Mouse (Mus musculus) lung, postnatal 4 days (tissue): ENCODE measurements around the gene Zfp658.

ENCODE experiments used
- DNase-seq, 2 experiments: peaks; one replicate each; pipeline ENCODE4 v3.0.0; 2021

Gene Zfp658

DNA sequence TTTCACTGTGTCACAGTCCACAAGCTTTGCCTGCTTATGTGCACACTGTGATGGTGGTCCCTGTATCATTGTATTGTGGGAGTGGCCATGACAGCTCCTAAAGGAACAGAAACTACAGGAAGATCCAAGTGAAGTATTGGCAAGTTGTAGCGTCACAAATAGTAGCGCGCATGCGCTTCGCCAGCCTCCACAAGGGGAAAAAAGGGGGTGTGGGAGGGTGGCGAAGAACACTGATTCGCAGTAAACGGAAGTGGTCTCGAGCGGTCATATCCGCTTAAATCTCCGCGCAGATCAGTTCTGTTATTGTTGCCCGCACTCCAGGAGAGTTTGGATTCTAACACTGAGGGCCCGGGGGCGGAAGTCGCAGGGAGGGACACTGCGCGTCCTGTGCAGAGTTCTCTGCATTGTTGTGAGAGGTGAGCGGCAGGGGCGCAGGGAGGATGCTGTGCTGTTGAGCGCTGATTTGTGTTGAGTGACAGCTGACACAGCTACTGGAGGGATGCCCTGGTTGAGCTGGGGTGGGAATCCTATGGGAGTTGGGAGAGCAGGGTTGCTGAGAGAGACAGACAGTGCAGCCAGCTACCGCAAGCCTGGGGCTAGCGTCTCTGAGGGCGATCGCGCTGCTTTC lies at the start of gene Zfp658:
TSS of gene Zfp658 (plus strand) at position 251 of the 628 bp plus-strand sequence.
- peak; percentile 91 to 92 for DNase-seq

DNA sequence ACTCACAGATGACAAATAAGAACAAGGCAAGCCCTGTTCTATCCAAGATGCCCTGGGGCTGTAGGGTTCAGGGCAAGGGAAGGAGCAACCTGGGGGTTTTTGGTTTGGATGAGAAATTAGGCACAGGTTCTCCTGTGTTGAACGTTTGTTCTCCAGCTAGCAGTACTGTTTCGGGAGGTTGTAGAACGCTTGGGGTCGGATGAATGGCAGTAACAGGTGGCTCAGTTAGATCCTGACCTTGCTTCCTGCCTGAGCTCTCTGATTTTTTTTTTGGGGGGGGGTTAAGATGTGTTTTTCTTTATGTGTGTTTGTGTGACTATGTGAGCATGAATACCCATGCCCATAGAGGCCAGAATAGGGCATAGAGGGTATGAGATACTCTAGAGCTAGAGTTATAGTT lies 49.5 kb upstream of the Zfp658 start:
- no peak for DNase-seq

DNA sequence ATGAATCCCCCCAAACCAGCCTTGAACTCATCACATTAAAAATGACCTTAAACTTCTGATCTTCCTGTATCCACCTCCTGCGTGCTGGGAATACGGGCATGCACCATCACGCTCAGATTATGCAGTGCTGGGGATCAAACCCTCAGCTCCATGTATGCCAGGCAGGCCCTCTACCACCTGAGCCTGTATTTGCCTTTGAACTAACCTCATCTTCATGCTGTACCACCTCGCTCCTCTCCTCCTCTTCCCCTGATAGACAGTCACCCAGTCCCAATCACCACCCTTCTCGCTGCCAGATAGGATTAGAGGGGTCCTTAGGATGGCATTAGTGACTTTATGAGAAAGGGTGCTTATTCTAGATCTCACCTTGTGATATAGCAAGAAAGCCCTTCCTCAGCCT lies 47.0 kb upstream of the Zfp658 start:
- no peak for DNase-seq

DNA sequence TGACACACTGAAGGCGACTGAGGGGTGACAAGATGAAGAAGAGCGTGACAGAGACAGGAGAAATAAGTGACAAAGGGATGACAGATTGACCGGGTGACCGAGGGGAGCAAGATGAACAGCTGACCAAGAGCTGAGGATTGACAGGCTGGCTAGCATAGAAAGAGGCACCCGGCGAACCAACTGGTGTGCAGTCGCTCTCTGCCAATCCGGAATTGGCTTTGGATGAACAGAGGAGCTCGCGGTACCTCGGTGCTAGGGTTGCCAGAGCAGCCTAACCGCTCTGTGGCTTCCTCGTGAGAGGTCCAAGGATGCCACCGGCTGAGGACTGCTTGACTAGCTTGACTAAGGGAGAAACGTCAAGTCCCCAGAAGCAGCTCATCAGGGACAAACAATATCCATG lies 43.7 kb upstream of the Zfp658 start:
- no peak for DNase-seq

DNA sequence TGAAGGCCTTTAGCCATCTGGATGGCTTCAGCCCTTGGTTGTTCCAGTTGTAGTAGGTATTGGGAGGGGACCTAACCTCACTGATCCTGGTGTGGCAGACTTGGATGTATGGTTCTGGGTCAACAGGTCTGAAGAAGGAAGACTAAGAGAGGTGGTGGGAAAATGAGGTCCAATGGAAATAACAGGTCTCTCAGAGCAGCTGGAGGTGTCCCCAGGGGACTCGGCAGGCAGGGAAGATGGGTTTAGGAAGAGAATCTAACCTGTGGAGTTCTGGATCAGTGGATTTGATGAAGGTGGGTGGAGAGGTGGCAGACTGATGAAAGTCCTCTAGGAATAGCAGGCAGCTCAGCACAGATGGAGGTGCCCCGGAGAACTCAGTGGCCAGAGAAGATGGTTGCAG lies 39.3 kb upstream of the Zfp658 start:
- DNase-seq = no peak

DNA sequence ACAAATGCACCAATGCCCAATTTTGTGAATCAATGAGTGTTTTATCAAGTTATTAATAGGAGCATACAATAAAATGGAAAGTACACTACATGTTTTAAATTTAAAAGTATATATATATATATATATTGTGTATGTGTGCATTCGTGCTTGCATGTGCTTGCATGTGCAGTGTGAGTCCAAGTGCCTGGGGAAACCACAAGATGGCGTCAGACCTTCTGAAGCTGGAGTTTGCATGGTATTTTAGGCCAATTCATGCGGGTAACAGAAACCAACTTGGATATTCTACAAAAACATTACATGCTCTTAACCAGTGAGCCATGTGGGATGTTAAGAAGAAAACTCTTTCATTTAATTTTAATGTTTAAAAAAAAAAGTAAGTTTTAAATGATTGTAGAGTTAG lies 36.7 kb upstream of the Zfp658 start:
- no peak for DNase-seq

DNA sequence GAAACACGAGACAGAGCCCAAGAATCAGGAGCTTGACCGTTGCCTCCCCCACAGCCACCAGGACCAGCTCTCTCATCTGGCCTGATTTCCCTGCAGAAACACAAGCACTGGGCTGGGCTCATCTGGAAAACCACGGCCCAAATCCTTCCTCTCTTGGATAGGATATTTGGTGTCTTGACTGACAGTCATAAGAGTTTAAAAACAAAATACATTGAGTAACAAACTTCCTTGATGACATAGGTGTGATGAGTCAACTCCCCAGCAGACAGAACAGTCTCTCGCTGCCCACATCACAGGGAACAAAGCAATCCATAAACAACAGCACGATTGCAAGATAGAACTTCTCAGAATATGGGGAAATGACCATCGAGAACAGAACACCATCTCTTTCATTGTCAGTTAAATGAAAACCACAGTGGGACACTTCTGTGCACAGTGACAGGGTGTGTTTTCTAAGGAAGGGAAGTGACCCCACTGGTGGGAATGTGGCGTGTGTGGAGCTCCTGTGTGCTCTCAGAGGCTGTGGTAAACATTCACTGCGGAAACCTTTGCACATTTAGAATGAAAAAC lies 31.8 kb upstream of the Zfp658 start:
- DNase-seq = peak in 1 of 2 experiments; percentile 31

DNA sequence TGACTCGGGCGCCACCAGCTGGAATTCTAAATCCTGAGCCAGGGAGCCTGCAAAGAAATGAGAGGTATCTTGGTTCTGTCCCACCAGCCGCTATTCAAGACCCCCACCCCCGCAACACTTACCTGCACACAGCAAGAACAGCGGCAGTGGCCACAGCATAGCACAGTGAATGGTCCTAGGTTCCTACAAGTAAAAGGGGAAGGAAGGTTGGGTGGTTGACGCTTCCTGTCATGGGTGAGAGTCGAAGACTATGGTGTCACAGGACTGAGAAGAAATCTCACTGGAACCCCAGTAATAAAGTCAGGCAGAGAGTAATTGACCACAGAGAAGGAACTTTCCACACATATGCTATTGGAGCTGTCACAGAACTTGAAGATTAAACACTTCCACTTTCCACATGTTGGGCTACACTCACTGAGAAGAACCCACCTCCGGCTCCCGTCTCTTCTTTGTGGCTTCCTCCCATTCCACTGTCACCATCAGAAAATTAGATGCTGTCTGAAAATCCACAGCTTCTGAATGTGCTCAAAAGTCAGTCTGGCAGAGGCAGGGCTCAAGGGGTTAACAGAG lies 29.0 kb upstream of the Zfp658 start:
- DNase-seq = peak in 1 of 2 experiments; percentile 27

DNA sequence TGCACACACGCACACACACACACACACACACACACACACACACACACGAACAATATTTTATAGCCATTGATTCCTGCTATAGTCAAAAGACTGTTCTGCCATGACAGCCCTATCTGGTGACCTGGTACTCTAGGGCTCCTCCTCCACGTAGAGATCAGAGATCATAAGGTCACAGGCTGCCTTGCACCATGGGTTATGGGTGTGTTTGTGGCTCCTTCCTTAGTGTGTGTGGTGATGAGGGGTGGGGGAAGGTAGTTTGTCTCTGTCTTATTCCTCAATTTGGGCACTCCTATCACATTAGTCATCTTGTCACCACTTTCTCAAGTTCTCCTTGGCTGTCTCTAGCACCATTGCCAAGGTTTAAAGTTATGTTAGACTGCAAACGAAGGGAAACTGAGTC lies 23.5 kb upstream of the Zfp658 start:
- no peak for DNase-seq

DNA sequence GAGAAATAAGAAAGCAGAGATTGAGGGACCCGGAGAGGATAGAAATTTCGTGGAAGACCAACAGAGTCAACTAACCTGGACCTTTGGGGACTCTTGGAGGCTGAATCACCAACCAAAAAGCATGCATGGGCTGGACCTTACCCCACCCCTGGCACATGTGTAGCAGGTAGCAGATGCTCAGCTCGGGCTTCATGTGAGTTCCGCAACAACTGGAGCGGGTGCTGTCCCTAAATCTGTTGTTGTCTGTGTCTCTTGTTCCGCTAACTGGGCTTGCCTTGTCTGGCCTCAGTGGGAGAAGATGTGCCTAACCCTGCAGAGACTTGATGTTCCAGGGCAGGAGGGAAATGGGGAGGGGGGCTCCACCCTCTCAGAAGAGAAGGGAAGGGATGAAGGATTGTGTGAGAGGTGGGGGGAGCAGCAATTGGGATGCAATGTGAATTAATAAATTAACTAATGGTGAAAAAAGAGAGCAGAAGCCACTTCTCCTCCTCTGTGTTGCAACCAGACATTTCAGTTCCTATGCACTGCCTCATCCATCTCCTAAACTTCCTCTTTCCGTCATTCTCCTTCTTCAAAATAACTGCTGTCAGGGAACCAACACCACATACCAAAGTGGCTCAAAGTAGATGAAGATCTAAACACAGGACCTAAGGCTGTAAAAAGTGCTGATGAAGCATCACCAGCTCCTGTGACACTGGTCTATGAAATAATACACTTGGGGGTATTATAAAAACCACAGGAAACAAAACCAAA lies 17.7 kb upstream of the Zfp658 start, which contains the start of gene Cd33:
TSS of gene Cd33 (minus strand) at position 204 of the 753 bp plus-strand sequence.
- DNase-seq = peak; percentile 39 to 40

DNA sequence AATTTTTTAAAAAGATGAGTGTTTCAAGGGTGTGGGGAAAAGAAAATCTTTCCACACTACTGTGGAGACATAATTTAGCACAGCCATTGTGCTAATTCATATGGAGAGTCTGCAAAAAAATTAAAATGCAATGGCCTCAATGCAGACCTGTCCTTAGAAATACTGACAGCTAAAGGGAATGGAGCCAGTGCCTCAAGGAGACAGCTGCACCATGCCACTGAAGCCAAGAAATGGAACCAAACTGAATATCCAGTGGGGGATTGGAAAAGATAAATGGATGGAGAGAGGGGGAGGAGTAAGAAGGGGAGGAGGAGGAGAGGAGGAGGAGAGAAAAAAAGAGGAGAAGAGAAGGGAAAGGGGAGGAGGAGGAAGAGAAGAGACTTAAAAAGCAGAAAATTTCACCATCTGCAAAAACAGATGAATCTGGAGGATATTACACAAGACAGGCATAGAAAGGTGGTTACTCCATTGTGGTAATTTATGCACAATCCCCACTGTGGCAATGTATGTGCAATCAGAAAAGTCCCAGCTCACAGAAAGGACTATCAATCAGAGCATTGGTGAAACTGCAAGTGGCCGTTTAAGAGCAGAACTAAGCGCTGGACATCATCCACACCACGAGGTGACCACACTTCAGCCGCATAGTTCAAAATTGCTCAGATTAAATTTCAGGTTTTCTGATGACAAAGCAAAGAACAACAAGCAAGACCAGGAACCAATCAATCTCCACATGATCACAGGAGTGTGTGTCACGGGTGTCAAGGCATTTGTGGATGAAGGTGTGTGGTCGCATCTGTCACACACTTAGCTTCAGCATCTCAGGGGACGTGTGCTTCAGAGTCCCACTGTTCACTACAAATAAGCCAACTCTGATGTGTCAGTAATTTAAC lies 16.2 kb upstream of the Zfp658 start:
- DNase-seq = peak in 1 of 2 experiments; percentile 30

DNA sequence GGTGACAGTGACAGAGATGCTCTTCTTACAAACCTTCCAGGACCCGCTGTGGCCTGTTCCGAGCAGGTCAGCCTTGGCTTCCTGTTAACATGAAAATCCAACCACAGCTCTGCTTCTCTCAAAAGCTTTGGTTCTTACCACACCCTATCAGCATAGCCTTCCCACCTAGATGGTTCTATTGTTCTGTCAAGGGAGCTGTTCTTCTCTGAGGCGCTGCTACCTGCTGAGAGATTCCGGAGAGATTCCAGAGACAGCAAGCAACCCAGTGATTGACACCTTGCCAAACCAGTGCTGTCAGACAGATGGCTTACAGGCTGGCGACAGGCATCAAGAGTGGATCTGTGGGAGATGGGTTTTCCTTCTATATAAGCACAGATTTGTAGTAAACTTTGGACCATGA lies 14.4 kb upstream of the Zfp658 start:
- DNase-seq = no peak

DNA sequence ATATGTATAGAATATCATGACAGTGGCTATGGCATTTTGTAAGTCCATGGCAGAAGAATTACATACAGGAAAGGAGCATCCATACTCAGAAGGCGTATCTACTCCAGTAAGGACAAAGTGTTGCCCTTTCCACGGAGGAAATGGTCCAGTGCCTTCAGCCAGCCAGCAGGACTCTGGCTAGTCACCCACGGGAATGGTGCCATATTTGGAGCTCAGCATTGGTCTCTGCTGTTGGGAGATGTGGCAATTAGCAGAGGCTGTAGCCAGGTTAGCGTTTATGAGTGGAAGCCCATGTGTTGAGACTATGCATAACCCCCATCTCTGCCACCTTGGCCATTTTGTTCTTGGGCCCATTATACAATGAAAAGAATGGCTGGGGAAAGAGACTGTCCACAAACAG lies 13.8 kb upstream of the Zfp658 start:
- no peak for DNase-seq

DNA sequence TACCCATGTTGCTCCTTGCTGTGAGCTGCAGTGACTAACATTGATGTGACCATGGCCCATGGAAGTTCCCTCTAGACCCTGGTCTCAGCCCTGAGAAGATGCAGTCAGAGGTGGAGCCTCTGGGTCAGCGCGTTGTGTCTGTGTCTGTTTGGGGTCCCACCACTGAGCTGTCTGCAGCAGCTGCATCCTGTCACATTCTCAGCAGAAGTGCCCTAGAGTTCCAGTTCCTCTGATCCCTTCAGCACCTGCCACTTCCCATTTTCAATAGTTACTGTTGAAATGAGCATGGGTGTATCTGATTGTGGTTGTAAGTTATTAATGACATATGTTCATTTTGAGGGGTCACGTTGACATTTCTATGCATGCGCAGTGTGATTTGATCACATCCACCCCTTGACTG lies 8.9 kb upstream of the Zfp658 start:
- no peak for DNase-seq

DNA sequence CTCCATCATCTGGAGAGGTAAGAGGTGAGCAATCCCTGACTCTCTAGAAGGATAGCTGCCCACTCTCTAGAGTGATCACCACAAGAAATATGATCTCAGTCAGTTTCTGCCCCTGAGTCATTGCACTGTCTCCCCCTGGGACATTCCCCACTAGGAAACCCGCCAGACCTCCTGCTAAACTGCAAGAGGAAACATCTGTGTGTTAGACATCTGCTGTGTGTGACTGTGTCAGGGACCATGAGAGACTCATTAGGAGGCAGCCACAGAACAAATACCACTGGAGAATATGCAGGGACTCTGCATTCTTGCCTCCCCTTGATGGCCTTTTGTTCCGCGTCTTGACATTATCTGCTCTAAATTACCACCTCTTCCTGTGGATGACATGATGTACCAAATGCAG lies 7.5 kb upstream of the Zfp658 start:
- no peak for DNase-seq

DNA sequence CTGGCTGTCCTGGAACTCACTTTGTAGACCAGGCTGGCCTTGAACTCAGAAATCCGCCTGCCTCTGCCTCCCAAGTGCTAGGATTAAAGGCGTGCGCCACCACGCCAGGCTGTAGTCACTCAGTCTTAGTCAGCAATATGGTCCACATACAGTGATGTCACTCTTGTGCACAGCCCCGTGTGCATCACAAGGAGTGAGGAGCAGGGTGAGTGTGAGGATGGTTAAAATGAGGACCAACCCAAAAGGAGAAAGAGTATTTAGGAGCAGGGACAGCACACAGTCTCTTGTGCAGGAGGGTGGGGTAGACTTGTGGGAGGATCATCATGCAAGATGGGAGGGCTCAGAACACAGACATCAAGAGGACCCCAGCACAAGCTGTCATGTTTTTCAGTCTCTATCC lies 6.7 kb upstream of the Zfp658 start:
- DNase-seq = no peak

DNA sequence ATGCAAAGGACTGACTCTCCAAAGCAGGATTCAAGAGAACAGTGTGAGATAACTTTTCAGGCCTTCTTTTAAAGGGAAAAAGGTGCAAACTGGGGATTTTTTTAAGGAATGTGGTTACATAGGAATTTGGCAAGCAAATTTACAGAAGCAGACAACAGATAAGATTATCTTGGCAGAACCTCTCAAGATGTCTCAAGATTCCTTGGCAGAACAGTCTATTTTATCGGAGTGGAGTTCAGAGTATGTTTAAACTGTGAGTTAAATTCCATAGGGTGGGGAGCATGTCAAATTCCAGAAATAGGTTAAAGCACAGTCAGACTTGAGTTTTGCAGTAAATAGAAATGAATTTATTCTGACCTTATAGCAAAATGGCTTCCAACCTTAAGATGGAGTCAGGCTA lies 5.2 kb upstream of the Zfp658 start:
- no peak for DNase-seq

DNA sequence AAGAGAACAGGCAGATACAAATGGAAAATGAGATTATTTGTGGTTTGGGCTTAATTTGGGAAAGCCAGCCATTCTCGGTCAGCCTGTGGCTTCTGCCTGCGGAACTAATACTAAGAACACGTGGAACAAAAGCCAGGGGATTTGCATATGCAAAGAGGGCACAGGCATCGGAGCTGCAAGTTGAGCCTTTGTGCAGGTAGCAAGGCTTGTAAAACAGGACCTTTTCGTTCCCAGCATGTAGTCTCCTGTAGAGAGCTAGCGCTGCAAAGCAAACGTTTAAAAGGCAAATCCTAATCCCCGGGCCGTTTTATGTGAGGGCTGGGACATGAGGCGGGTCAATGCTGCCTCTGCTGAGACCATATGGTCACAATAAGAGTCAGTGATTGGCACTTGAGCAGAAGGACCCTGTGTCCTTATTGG lies 605 bp downstream of the Zfp658 start:
- DNase-seq = peak in 1 of 2 experiments; percentile 29

DNA sequence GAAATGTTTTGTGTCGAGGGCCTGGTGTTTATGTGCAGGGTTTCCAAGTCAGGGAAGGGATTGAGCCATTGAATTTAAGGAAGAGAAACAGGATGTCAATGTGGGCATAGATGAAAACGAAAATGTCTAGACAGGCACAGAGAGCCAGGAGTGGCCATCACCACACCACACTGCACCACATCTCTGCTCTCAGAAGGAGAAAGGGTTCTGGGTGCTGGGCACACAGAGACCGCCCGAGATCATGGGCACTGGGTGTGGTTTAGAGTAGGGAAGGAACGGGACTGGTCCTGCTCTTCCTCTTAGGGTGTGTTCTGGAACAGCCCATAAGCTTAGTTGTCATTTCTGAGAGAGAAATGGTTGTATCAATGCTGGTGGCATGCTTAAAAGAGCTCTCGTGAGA lies 1.2 kb downstream of the Zfp658 start:
- no peak for DNase-seq

DNA sequence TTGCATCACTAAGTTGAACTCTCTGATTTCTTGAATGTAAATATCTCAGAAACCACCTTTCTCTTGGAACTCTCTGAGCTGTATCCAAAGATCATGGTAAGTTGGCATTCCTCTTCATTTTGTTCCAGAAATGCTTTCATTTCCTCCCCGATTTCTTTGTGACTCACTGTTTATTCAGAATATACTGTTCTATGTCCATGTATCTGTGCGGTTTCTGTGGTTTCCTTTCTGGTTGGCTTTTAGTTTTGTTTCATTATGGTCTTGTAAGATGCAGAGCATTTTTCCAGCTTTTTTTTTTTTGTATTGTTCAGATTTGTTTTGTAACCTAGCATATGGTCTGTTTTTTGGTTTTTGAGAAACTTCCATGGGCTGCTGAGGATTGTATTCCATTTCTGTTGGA lies 9.2 kb downstream of the Zfp658 start:
- DNase-seq = no peak

DNA sequence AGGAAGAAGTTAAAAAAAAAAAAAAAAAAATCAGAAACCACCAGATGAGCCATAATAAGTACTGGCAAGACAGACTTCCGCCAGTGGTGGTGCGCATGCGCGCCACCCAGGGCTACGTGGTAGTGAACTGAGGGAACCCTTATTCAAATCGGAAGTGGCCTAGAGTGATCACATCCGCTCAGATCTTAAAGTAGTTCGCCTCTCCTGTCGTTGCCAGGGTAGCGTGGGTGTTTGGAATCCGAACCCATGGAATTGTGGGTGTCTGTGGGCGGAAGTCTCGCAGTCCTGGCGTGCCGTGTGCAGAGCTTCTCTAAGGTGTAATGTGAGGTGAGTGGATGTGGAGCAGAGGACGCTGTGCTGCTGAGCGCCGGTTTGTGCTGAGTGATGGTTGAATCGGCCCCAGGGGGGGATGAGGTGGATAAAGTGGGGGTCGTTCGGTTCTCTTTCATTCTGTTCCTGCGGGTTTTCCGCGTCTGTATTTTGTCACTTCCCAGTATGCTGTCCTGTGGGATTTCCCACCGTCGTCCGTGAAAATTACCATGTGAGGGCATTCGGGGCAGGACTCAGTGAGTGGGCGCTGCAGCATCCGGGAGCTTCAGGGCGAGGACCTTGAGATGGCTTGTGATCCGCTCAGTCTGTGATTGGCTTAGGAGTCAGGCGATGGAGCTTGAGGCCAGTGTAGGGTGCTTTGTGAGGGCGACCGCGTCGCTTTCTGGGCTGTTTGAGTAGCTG lies 17.6 kb downstream of the Zfp658 start, which contains the start of gene Zfp719:
TSS of gene Zfp719 (plus strand) at position 171 of the 732 bp plus-strand sequence.
- DNase-seq = peak; percentile 92 to 97

DNA sequence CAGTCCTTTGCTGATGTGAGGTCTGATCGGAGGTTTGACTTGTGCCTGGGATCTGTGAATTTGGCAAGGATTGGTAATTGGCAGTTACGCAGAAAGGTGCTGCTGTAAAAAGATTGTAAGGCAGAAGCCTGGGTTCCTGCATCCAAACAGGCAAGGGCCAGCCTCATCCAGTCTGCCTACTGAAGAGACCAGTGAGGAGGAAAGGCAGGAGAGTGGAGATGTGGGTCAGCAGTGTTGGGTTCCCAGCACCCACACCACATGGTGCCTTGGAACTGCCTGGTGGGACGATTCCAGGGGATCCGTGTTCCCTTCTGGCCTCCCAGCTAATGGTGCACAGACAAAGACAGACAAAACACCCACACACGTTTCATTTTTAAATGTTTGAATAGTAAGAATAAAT lies 18.5 kb downstream of the Zfp658 start:
- no peak for DNase-seq
